Mouse (Mus musculus) cerebellum, adult 11 months (tissue): Measurements from ENCODE around the gene Fuz.
"Not testable (repeated sequence)": the region's sequence is repeated elsewhere in the genome, so short reads cannot be mapped to it uniquely, and the experiment has no call there.

Experiments
- DNase-seq: peaks from one replicate; pipeline ENCODE4 v3.0.0; 2022

The Fuz gene

GRCm38 (mm10) chr7:44861429-44861816 lies 34.5 kb upstream of the Fuz start:
- no peak for DNase-seq

- no peak for DNase-seq
Measured at GRCm38 (mm10) chr7:44862434-44862833, 33.4 kb upstream of the Fuz start.

- DNase-seq: no peak
Measured at GRCm38 (mm10) chr7:44863210-44863609, 32.7 kb upstream of the Fuz start.

DNA sequence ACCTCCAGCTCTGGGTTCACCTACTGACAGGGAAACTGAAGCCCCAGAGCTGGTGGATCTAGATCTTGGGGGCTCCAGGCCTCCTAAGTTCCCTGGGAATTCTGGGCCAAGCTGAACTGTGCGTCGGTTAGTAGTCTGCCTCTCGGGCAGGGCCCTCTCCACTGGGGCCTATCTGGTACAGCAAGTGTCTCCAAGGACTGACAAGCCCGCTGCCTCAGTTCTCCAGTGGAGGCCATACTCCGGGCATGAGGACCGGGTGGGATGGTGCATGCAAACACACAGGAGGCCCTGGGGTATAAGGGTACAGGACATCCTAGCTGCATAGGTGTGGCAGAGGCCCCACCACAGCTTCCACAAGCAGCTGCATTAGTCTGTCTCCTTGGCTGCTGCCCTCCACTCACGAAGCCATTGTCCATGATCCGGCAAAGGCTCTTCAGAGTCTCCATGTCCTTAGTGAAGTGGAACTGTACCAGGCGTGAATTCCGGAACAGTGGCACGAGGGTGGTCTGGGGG lies 31.8 kb upstream of the Fuz start:
- no peak for DNase-seq

- no peak for DNase-seq
Measured at GRCm38 (mm10) chr7:44864595-44865542, 31.0 kb upstream of the Fuz start.

DNA sequence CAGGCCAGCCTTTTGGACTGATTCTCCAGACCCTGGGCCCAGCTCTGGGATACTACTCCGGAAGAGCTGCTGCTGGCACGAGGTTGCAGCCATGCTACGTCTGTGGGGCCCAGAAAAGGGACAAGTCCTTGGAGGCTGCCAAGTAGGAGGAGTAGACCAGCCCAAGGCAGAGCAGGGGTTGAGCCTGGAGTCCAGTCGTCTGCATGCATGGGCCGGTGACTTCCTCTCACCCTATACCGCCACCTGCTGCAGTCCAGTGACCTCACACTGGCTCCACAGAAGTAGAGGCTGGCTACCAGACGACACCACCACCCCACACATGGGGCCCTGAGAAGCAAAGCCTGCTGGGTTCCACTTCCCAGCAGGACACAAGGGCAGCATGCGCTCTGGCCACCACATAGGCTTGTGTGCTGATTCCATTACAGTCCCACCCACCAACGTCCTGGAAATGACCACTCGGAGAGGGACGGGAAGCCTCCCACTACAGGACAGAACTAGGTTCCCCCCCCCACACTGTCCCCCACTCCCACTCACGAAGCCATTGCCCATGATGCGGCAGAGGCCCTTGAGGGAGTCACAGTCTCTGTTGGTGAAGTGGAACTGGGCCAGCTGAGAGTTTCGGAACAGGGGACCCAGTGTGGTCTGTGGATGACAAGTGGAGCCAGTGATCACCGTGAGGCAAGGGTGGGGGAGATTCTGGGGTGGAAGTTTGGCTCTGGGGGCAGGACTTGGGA lies 29.4 kb upstream of the Fuz start:
- no peak for DNase-seq

GRCm38 (mm10) chr7:44867010-44867702 lies 28.7 kb upstream of the Fuz start:
- no peak for DNase-seq

GRCm38 (mm10) chr7:44867802-44868201 lies 28.1 kb upstream of the Fuz start:
- no peak for DNase-seq

- DNase-seq: no peak
Measured at GRCm38 (mm10) chr7:44868465-44868864, 27.4 kb upstream of the Fuz start.

GRCm38 (mm10) chr7:44868919-44869696 lies 26.8 kb upstream of the Fuz start:
- DNase-seq: peak; percentile 72

DNA sequence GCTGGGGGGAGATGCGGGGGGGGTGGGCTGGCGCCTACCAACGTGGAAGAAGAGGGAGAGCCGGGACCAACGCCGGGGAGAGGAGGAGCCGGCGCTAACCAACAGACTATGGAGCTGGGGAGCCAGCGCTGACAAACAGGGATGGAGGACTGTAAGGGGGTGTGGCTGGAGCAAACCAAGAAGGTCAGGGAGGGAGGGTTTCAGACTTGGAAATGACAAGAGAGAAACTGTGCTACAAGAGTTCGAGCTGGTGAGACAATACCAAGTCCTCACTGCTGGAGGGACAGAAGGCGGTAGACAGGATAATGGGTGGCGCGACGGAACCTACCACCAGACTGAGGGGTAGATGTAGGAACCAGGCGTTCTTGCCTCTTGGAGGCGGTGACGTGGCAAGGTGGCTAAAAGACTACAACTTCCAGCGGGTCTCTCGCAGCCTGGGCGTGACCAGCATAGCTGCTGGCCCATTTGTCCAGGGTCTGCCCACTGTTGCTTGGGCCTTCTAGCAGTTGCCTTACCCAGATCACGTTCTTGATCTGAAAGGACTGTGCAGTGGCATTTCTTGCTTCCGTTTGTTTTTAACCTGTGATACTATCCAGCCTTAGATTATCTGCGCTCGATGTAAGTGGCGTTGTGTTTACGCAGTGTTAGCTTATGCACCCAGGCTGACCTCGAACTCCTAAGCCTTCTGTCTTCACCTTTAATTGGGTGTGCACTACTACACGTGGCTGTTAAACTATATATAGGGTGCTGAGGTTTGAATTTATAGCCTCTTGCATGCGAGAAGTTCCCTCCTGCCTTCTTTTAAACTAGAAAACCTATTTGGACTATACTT lies 26.0 kb upstream of the Fuz start, which contains the start of gene Ptov1:
TSS of gene Ptov1 (minus strand) at position 92 of the 832 bp plus-strand sequence.
- peak; percentile 92 for DNase-seq

GRCm38 (mm10) chr7:44870614-44871013 lies 25.3 kb upstream of the Fuz start:
- no peak for DNase-seq

GRCm38 (mm10) chr7:44871181-44871580 lies 24.7 kb upstream of the Fuz start:
- DNase-seq: no peak

DNA sequence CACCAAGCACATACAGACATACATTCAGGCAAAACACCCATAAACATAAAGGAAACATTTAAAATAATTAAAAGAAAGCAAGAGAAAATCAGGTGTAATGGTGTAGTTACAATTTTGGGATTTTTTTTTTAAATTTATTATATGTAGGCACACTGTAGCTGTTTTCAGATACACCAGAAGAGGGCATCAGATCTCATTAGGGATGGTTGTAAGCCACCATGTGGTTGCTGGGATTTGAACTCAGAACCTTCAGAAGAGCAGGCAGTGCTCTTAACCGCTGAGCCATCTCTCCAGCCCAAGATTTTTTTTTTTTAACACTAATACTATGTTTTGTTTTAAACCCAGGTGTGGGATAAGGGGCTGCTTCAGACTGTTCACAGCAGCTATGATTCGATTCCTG lies 24.1 kb upstream of the Fuz start:
- not testable (repeated sequence) for DNase-seq

- no peak for DNase-seq
Measured at GRCm38 (mm10) chr7:44877833-44878232, 18.0 kb upstream of the Fuz start.

DNA sequence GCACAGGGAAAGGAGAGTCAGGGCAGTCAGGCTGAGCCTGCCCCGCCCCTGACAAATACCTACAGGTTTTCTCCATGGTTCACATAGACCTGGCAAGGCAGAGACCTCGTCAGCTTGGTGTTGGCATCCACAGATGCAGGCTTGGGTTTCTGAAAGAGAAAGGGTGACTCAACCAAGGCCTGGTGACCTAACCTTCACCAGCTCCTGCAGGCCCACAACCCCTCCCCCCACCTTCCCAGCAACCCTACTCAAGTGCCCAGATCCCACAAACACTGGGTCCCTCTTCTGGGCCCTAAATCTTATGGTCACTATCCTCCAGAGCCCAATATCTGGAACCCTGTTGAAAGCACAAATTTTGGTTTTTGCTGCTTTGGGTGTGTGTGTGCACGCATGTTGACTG lies 12.8 kb upstream of the Fuz start:
- no peak for DNase-seq

GRCm38 (mm10) chr7:44884637-44885036 lies 11.2 kb upstream of the Fuz start:
- no peak for DNase-seq

GRCm38 (mm10) chr7:44886964-44887363 lies 8.9 kb upstream of the Fuz start:
- DNase-seq: no peak

DNA sequence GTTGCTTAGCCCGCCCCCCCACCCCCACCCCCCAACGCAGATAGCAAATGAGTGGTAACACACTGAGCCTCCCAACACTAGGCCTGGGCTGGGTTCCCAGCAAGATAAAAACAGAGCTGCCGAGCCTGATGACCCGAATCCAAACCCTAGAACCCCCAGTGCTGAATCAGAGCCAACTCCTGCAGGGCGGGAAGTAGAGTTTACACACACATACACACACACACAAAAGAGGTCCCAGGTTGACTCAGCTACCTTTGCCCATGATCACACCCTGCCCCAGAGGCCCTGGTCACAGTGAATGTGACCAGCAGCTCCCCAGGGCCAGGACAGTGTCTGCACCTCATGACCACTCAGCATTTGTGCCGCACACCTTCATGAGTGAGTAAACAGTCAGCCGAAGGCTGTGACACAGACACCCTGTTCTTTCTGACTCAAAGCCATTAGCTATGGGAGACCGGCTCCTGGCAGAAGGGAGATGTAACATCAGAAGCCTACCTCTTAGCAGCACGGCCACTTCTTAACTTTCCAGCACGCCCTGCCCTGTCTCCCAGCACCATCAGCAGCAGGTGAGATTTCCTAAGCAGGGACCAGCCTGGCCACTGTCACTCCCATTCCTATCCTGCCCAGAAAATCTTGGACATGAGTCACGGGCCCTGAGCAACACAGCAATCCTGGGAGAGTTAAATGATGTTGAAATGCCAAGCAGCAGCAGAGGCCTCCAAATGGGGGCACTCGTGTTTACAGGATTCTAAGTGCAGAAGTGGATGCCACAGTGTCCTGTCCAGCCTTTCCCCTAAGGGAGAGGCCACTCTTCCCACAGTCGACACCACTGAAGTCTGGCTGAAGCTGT lies 7.4 kb upstream of the Fuz start:
- DNase-seq: no peak

DNA sequence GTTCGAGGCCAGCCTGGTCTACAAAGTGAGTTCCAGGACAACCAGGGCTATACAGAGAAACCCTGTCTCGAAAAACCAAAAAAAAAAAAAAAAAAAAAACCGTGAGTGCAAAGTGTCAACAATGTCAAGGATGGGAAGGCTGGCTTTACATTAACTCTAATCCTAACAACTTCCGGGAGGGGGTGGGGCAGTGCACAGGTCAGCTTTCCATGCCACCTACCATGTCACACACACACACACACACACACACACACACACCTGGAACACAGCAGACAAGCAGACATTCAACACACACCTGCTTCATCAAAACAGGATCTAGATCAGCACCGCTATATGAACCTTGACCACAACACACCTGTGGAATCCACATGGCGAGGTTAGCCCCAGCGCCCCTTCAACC lies 5.7 kb upstream of the Fuz start:
- no peak for DNase-seq
